Mouse (Mus musculus) brain, embryonic 14.5 days (tissue): ENCODE measurements at regions not wholly inside any gene's neighbourhood (a gene's known extent, or its start where the extent isn't known, plus 50 kb on each side); places are given as distances from the start of the nearest gene placed in this dataset.

ENCODE experiments used
- CTCF ChIP-seq: fragments of 200-500 bp; IDR thresholded peaks from 2 replicates; pipeline ENCODE4 v1.5.1; 2012; ENCODE audit warnings: inconsistent platforms, mild to moderate bottlenecking, moderate library complexity, borderline replicate concordance; ENCODE audit not compliant: insufficient read depth, insufficient read length; ENCODE audit errors: extremely low read depth
- POLR2A ChIP-seq: fragments of 200-500 bp; IDR thresholded peaks from 2 replicates; pipeline ENCODE4 v1.6.1; 2012; ENCODE audit warnings: mild to moderate bottlenecking, inconsistent platforms, borderline replicate concordance; ENCODE audit not compliant: poor library complexity, insufficient read depth, insufficient read length, severe bottlenecking; ENCODE audit errors: extremely low read depth

DNA sequence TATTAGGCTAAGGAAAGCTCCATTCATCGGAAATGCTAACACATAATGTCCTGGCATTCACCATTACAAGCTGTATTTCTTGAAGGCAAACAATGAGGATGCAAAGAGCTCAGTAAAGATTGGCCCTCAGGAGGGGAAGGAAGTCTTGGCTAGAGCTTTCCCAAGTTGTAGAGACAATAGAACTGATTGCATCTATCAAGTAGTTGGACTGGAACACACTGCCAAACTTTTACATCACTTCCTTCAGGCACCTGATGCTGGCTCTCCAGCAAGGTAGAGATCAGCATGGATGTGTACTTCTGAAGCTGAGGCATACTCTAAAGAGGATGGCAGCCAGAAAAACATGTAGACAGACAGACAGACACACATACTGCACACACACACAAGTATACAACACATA lies 234.9 kb upstream of the Tbl1xr1 start:
- TF ChIP-seq CTCF (no peak), POLR2A (no peak)
